Mouse (Mus musculus) urinary bladder, postnatal 10 days (tissue): ENCODE results near the gene Pin1rt1.

Experiments used
- DNase-seq: peaks from one replicate; pipeline ENCODE4 v3.0.0; 2022; ENCODE audit warnings: low spot score

Pin1rt1 gene

DNA sequence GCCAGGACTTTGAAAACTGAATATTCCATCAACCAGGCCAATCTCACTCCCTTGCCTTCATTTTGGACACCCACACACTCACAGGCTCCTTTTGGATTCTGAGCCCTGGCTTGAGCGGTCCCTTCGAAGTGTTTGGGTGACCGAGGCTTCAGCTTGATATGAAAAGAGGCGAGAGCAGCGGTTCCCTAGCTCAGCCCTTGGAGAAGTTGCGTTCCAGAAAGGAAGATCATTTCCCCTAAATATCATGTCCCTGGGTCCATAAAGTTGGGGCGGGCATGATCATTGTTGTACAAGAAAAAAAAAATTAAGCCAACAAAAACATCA, 3.7 kb downstream of the Pin1rt1 start:
- DNase-seq: no peak

DNA sequence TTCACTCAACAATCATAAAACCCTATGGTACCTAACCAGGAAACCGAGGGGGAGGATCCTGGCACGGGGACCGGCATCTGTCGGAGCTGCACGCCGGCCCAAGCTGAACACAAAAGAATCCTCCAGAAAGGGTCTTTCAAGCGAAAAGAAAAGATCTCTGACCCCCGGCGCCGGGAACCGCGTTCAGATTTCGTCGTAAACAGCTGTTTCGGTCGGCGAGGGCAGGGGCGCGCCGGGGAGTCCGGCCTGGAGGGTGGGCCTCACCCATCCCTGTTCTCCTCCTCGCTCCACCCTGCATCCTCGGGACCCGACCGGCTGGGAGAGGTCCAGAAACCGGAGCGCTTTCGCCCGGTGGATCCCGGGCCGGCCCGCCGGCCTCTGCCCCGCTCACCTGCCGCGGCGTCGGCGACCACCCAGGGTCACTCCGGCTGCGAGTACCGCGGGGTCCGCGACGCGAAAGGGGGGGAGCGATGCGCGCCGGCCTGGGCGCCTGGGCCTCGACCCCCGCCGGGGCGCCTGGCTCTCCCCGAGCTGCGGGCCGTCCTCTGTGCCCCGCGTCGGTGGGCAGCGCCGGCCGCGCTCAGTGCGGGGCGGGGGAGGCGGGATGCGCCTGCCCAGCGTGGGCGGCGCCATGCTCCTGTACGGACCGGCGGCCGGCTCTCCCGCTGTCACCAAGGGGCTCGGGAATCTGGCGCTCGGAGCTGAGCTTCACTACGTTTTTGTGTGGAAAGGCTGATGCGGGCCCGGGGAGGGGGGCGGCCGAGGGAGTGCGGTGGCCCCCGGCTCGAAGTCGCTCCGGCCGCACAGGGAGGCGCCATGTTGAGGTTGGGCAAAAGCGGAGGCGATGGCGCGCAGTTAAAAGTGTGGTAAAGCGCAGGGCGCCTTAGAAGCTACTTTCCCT, 4.3 kb downstream of the Pin1rt1 start, which contains the start of gene Tcp11l1:
TSS of gene Tcp11l1 (minus strand) at position 585 of the 901 bp plus-strand sequence.
- DNase-seq: no peak

DNA sequence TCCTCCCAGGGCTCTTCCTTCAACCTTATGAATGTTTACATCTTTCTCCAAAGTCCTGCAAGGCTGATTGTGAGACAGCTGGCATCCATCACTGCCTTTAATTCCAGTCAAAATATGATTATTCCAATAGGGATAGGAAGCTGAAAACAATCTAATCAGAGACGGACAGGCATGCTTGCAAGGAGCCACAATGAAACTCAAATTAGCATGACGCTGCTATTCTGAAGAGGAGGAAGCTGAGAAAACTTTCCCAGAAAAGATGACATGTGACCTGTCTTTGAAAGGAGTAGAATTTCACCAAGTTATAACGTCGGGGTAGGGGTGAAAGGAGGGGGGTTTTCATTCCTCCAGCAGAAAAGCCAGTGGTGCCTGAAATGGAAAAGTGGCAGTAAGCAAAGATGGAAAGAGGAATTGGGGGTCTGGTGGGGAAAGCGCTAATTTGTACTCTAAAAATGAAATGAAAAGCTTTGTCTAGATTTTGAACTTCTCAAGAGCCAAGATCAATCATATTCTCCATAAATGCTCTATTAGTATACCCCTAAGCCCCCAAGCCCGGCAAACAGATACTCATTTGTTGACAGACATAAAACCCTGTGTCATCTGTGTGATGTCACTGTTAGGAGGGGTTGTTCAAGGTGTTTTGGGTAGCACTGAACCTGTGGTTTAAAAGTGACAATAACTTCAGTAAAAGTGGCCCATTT, 5.4 kb downstream of the Pin1rt1 start:
- no peak for DNase-seq

- no peak for DNase-seq
Measured at GRCm38 (mm10) chr2:104709786-104710337, 6.3 kb downstream of the Pin1rt1 start.

DNA sequence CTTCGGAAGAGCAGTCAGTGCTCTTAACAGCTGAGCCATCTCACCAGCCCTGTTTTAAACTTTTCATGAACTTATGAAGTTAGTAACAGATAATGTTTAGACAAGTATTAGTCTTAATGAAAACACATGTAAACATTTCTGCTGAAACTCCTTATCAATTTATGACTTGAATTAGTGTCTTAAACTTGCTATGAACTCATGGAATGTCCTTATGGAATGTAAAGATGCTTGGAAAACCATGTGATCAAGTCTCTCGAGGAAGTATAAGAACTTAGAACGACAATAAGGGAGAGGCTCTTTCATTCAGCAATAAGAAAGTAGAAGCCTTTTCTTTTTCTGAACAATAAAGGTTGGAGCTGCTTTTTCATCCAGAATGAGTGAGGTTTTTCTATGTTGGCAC, 11.8 kb downstream of the Pin1rt1 start:
- DNase-seq: no peak

DNA sequence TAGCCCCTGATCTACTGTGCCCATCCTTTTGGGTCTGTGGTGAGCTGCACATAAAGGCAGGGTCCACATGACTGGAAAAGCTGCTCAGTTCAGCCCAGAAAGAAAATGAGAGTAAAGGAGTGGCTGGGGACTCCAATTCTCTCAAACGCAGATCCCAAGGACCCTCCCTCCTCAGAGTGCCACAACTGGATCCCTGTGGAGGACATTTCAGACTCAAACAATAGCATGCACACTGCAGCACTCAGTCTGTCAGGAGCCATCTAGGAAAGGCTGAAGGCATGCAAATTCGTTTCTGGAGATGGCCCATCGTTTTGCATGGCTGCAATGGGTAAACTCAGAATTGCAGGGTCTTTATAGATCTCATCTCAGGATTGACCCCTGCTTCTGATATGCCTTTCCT, 13.0 kb downstream of the Pin1rt1 start:
- DNase-seq: no peak

- DNase-seq: no peak
Measured at GRCm38 (mm10) chr2:104699659-104700058, 16.5 kb downstream of the Pin1rt1 start.

DNA sequence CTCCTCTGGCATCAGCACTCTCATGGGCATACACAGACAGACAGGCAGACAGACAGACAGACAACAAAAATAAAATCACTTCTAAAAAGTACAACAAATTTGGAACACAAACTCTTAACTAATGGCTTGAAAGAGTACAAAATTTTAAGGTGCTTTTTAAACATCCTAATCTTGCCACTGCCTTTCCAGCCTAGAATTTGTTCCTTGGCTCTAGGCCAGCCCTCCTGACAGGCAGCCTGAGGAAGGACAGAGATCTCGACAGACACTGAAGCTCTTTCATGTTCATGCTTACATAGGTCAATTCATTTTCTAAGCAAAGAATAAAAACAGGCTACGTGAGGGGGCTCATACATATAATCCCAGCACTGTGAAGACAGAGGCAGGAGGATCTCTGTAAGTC, 23.6 kb downstream of the Pin1rt1 start:
- DNase-seq: no peak

DNA sequence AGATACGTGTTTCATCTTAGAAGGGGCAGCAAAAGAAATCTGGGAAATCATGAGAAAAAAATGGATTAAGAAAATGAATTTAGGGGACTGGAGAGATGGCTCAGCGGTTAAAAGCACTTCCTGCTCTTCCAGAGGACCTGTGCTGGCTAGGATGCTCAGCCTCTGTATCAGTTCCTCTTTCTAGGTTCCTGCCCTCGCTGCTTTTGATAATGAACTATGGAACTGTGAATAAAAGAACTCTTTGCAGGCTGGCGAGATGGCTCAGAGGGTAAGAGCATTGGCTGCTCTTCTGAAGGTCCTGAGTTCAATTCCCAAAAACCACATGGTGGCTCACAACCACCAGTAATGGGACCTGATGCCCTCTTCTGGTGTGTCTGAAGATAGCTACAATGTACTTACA, 25.5 kb downstream of the Pin1rt1 start:
- DNase-seq: no peak

GRCm38 (mm10) chr2:104688724-104689123, 27.5 kb downstream of the Pin1rt1 start:
- DNase-seq: no peak

- DNase-seq: no peak
Measured at GRCm38 (mm10) chr2:104688321-104688720, 27.9 kb downstream of the Pin1rt1 start.

GRCm38 (mm10) chr2:104687261-104687660, 28.9 kb downstream of the Pin1rt1 start:
- no peak for DNase-seq

DNA sequence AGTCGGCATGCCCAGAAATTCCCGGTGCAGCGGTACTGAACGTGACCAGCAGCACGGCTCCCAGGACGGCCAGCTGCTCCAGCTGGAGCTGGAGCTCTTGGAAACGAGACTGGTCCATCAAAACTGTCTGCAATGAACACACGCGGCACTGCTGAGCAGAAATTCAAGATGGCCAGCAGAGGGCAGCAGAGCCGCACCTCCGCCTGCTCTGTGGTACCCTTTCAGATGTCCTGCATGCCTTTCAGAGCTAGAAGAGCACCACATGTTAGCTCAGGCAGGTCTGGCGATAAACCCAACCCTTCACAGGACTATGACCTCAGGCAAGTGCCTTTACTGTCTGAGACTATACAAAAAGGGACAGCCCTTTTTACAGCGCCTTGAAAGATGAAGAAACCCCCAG, 30.8 kb downstream of the Pin1rt1 start:
- peak; percentile 26 for DNase-seq

- DNase-seq: no peak
Measured at GRCm38 (mm10) chr2:104684771-104685170, 31.4 kb downstream of the Pin1rt1 start.

- no peak for DNase-seq
Measured at GRCm38 (mm10) chr2:104677326-104677725, 38.9 kb downstream of the Pin1rt1 start.

DNA sequence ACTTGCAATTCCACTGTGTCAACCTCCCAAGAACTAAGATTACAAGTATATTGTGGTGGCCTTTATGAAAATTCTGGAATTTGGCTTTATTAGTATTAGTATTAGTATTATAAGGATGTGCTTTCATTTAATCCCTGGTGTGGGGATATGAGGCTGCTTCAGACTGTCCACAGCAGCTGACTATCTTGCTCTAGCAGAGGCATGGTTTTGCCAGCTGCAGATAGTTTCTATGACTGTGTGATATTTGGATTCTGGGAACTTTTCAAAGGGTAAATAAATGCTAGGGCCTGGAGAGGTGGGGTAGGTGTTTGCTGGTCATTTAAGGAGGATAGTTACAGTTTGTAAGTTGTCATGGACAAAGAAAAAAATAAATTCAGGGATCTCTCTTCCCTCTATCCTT, 44.5 kb downstream of the Pin1rt1 start:
- DNase-seq: no peak

DNA sequence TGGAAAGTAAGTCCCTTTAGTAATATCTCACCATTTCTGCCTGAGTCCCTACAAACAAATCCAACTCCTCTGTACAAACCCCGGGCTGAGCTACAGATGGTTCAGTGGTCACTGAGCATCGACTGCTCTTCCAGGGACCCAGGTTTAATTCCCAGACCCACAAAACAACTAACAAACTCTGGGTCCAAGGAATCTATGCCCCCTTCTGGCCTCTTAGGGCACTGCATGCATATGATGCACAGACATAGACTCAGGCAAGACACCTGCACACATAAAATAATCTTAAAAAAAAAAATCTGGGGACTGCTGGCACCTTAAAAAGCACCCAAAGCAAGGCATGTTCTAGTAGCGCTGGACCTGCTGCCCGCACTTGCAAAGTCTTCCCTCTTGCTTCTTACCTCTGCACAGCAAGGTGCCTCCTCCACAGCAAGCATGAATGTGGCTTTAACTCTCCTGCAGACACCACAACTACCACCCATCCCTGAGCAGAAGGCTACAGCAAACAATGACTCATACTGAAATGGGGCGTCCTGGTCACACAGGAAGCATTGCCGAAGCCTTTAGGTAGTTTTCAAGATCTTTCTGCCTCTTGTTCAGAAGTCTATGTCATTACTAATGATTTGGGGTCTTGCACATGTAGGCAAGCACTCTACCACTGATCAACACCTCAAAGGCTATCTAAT, 46.9 kb downstream of the Pin1rt1 start:
- no peak for DNase-seq
